Mouse (Mus musculus) left cerebral cortex, postnatal 10 days (tissue): ENCODE measurements around the gene Wipf2. TPM values are rescaled to one million over a fixed set of nuclear protein-coding genes. Genes with fewer than 3 reads are reported as not detected.
"Not testable (repeated sequence)": the region's sequence is repeated elsewhere in the genome, so short reads cannot be mapped to it uniquely, and the experiment has no call there.

Experiments
- DNase-seq, 2 experiments: peaks; one replicate each; pipeline ENCODE4 v3.0.0; 2021 to 2022; ENCODE audit warnings: low spot score in 2 of 2, mixed read lengths in 1 of 2; ENCODE audit errors: extremely low spot score in 1 of 2
- intact Hi-C: fragments of 180-260 bp; cut with DNase I; formaldehyde crosslinking; loops from one replicate; pipeline ENCODE4 v1.15.1; 2025
- total RNA-seq, 2 experiments: library from RNA; stranded (reverse); gene quantifications; 2 replicates each; pipeline ENCODE4 v1.2.3; 2021

The Wipf2 gene
- total RNA-seq, 2 experiments from 2014 or later = 28.5 to 29.6 TPM

DNA sequence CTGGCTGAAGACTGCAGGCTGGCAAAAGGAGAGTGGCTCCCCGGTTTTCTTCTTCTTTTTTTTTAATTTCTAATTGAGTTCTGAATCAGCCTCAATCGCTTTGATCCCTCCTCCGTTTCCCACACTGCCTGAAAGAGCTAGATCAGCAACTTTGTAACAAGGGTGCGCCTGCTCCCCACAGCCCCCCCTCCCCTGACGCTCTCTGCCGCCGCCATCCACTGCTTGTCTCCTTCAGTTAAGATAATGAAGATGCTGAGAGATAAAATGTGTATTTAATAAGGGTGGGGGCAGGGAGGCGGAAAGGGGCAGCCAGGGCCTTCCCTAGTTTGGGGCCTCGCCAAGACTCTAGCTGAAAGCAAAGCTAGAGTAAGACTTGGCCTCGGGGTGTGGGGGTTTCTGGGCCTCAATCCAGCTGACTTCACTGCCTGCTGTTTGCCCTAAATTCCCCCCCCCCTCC, 61.9 kb downstream of the Wipf2 start:
- peak in 1 of 2 experiments; percentile 84 for DNase-seq
- intact Hi-C loops = loop anchor here (10.0 kb wide), 1 partner anchor 230 kb away; the partner anchor contains the start of gene Ccr7

DNA sequence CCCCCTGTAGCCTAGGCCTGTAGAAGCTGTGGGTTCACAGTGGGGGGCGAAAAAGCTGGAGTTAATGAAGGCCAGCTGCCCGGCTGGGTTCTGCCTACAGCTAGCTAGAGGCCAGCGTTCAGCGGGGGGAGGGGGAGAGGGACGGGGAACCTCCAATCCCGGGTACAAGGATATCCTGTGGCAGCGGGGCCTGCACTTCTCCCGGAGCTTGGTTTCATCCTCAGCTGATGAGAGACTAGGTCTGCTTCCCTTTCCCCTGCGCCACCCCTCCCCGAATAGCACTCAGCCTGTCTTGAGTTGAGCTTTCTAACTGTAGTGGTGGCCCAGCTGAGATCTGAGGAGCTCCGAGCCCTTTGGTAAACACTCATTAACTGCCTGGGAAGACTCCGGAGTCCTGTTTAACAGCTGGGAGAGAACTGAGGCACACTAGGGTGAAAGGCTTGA, 62.5 kb downstream of the Wipf2 start:
- intact Hi-C loops = loop anchor here (10.0 kb wide), 1 partner anchor 229 kb away; the partner anchor contains the start of gene Ccr7
- peak in 1 of 2 experiments; percentile 84 for DNase-seq

DNA sequence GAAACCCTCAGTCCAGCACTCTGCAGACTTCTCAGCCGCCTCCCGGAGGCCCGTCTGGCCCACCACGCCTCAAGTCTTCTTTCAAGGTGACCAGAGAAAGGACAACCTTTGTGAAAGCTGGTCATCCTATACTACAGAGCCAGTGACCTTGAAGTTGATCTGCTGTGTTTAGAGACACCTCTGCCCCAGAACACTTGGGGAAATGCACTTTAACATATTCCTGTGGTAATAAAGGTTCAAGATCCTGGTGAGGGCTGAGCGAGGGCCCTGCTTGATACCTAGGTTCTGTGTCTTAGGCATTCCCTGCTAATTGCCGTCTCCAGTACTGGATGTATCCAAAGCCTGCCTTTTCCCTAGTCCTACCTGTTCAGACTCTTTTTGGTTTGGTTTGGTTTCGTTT, 63.1 kb downstream of the Wipf2 start:
- DNase-seq = no peak
- intact Hi-C loops = loop anchor here (10.0 kb wide), 1 partner anchor 228 kb away; the partner anchor contains the start of gene Ccr7

DNA sequence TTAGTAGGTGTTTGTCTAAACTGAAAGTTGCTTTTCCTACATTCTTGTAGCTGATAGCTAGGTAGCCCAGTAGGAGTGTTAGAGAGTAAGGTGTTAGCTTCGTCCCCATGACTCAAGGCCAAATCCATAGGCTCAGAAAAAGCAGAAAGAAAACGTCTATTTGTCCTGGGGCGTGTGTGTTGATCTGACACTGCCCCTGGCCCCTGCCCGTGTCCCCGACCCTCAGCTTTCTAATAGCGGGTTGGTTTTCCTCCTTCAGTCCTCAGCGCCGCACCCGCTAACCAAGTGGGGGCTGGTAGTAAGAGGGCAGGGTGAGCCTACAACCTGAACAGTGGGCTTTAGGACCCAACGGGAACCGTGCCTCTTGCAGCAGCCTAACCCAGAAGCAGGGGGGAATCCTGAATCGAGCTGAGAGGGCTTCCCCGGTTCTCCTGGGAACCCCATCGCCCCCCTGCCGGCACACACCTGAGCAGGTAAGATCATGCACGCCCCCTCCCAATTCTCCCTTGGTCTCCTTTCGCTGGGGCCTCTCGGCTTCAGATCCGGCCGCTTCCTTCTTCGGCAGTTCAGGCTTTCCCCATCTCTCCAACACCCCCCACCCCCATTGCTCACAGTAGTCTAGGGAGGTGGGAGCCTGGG, 64.1 kb downstream of the Wipf2 start, which contains the start of gene Rara:
Gene Rara (plus strand): TSS at position 381 of the 639 bp plus-strand sequence.
- DNase-seq = peak in 1 of 2 experiments; percentile 47
- intact Hi-C loops = loop anchor here (10.0 kb wide), 1 partner anchor 227 kb away; the partner anchor contains the start of gene Ccr7

DNA sequence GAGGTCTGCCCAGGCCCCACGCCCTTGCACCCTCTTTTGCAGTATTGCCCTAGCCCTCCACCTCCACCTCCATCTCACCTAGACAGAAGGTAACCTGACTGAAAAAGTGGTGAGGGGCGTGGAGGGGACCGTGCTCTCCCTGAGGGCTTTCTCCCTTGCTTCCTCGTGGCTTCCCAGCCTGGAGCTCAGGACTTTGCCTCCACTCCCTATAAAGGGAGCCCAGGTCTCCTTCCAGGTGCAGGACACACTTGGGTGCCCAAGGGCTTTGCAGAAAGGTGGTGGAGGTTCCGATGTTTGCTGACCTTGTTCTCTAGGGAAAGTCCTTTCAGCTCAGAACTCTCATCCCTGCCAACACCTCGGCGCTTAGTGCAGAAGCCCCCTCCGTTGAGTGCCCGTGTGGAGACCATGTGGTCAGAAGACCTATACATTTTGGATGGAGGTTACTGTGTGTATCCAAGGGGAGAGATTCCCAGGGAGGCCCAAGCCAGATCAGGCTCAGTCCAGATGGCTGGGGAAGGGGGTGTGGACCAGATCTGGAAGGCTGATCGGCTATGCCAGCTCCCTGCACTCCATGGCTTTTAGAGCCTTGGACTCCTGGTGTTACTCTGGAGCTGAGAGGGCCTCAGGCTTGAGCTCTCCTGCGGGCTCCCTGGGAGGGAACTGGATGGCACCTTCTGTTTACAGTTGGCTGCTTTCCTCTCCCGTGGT, 64.9 kb downstream of the Wipf2 start:
- intact Hi-C loops = loop anchor here (10.0 kb wide), 1 partner anchor 226 kb away; the partner anchor contains the start of gene Ccr7
- DNase-seq = no peak

DNA sequence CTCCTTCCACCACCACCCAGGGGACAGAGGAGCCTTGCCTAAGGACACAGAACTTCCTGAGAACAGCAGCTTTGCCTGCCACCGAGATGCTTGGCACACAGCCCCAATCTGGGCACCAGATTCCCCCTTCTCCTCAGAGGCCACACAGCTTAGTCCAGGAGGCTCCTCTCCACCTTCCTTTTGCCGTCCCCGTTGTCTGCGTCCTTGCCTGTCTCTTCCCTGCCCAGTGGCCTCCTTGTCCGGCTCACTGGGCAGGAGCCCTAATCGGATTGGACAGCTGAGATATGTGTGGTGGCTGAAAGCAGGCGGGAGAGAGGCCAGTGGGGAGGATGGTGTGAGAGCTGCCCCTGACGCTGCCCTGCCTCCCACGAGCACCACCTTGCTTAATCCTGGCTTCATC, 66.1 kb downstream of the Wipf2 start:
- DNase-seq = peak in 1 of 2 experiments; percentile 41
- intact Hi-C loops = loop anchor here (10.0 kb wide), 1 partner anchor 225 kb away; the partner anchor contains the start of gene Ccr7

DNA sequence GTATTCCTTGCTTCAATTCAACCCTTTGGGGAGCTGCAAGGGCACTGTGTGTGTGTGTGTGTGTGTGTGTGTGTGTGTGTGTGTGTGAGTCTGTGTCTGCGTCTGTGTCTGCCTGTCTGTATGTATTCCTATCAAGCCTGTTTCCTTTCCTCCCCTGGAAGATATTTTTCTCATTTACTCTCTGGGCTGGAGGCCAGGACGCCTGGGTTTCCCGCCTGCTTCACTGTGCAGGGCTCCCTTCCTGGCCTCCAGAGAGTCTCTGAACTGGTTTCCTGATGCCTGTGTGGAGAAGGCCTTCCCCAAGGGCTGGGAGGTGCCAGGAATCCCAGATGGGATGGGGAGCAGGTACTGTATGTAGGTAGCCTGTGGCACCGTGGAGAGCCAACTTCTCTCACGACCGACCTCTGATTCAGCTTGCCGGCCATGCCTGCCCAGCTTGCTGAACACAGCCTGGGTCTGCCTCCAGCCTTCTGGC, 66.7 kb downstream of the Wipf2 start:
- DNase-seq = peak in 1 of 2 experiments; percentile 59
- intact Hi-C loops = no loop called here

DNA sequence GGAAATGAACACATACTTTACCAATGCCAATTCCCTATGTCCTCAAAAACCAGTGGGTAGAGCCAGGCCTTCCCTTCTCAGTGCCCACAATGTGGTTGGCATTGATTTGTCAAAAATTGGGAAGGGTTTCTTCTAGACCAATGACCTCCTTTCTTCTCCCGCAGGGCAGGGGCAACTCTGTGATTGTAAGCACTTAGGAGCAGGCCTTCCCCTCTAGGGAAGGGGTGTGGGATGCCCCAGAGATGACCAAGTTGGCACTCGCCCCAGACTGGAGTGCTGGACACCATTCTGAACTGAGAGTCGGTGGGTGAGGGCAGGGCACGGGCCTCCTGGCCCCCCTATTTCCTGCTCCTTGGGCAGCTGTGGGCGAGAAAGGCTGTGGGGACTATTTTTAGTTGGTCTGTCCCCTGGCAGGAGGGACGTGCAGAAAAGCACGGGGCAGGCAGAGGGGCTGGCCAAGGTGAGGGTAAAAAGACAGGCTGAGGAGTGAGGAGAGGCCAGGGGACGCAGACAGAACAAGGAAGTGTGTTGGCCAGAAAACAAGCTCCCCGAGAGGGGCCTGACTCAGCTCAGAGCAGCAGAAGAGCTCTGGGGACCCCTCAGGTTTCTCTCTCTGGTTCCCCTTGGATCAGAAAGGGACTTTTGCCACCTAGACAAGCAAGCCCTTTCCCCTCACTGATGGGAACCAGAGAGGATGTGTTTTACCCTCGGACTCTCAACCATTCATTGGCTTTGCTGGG, 67.5 kb downstream of the Wipf2 start:
- intact Hi-C loops = no loop called here

DNA sequence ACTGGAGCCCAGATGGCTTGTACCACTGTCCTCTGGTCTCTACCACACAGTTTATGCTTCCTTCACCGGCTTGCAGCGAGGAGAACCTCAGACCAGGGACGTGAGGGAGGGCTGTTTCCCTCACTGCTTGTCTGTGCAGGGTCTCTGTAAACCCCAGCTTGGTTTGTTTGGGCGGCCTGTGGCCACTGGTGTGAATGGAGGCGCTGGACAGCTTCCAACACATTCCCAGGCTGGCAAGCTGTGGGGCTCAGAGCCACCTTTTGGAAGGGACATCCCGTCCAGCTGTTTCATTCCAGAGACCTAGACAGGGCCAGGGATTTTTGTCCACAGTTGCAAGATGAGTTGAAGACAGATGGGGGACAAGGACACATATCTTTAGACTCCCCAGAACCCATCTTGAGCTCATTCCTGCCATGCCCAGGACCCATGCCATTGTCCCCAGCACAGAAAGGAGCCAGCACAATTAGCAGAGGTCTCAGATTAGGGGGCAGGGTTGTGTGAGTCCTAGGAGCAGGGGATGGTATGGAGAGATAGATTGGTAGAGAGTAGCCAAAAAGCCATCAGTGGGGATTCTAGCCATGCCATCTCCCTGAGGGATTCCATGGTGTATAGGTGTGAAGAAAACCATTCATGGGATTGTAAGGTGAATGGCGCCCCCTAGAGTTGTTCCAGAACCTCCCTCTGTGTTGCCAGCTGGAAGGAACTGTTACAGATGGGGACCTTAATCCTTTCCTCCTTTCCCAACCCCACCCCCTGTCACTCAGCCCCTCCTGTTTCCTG, 68.3 kb downstream of the Wipf2 start:
- intact Hi-C loops = no loop called here
- DNase-seq = peak in 1 of 2 experiments; percentile 53

More for the DNA sequence above, 67.5 kb downstream of the Wipf2 start:
- DNase-seq = peak in 1 of 2 experiments; percentile 46

DNA sequence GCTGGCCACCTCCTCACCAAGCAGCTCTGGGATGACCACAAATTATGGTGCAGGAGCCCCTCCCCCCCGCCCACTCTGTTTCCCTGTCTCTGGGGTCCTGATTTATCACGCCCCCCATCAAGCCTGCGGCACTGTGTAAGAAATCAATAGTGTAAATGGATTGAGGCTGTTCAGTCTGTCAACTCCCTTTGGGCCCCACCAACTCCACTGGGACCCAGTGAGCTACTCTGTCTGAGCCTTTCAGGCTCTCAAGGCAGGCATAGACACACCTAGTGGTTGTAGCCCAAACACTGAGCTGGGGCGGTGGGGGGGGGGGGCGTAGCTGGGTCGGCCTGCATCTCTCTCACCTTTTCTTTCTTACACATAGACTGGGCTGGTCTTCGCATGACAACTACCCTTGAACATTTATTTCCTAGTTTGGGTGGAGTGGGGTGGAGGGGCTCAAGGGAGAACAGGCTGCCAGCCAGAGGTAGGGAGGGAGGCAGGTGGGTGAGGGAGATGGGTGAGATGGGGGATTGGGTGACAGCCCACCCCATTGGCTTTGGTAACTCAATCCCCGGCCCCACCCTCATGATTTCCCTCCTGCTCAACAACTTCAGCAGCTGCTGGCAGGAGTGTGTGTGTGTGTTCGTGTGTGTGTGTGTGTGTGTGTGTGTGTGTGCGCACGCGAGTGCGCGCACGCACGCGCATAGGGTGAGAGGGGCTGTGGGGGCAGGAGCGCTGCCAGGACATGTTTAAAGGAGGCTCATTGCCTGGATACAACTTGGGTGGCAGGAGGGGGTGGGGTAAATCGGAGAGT, 69.1 kb downstream of the Wipf2 start:
- peak in 1 of 2 experiments; percentile 57 for DNase-seq
- intact Hi-C loops = no loop called here

DNA sequence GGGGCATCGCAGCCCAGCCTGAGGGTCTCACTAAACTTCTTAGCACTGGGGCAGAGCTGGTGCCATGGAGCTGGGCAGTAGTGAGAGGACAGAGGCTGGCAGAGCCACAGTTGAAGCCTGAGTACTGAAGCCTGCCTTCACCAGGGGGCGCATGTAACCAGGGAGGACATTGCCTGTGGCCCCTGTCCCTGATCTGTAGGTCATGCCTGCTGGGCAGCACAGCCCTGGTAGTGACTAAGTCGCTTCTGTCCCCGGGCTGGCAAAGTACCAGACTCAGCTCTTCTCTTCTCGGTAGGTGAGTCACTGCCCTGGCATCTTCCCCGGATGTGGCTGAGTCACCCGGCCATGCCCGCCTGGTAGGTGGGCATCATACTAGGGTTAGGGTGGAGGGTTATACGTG, 69.7 kb downstream of the Wipf2 start:
- DNase-seq = peak in 1 of 2 experiments; percentile 82
- intact Hi-C loops = no loop called here

DNA sequence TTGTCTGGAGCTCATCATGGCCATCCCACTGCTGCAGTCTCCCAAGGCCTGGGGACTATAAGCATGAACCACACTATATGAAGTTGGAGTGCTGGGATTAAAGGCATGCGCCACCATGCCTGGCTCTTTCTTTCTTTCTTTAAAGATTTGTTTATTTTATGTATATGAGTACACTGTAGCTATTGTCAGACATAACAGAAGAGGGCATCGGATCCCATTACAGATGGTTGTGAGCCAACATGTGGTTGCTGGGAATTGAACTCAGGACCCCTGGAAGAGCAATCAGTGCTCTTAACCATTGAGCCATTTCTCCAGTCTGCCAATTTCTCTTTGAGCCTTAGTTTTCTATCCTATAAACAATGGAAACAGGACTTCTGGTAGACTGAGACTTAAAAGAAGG, 70.4 kb downstream of the Wipf2 start:
- intact Hi-C loops, DNase-seq: not testable (repeated sequence)

DNA sequence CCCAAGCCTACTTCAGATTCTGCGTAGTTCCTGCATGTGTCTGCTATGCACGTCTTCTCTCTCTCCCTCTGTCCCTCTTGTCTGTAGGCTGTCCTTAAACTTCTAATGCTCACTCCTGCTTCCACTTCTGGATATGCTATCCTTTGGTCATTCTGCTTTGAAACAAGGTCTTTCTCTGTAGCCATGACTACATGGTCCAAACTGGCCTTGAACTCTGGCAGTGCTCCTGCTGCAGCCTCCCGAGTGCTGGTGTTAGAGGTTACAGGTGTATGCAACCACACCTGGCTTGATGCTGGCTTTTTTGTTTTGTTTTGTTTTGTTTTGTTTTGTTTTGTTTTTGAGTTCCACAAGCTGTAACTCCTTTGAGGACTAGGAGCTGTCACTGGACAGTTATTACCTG, 70.9 kb downstream of the Wipf2 start:
- peak in 1 of 2 experiments; percentile 11 for DNase-seq
- intact Hi-C loops = no loop called here

DNA sequence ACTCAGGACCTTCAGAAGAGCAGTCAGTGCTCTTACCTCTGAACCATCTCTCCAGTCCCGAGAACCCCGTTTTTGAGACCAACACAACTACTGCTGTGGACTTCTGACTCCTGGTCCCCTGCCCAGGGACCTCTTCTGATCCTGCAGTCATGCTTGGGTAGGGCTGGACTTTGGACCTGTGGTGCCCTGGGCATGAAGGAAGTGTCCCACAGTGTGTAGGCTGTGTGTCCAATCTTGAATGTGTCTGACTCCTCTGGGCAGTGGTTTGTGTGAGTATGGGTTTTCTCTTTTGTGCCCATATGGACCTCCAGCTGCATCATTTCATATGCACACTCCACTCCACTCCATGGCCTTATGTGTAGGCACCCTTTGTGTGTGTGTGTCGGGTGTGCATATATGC, 71.7 kb downstream of the Wipf2 start:
- intact Hi-C loops = no loop called here
- DNase-seq = peak in 1 of 2 experiments; percentile 13

DNA sequence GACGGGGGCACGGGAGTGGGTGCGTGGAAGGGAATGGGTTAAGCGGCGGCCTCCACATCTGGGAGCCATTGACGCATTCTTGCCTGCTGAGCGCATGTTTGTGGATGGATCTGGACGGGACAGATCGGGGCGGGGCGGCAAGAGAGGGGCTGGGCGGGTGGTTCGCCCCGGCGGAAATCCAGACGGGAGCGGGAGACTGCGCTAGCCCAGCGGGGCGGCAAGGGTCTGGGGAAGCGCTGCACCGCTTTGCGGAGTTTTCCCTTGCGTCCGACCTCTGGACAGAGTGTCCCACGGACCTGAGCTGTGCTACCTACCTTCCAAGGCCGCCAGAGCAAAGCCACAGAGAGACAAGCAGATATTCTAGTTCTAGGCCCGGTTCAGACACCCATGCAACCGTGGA, 72.7 kb downstream of the Wipf2 start:
- peak in 1 of 2 experiments; percentile 87 for DNase-seq
- intact Hi-C loops = no loop called here

DNA sequence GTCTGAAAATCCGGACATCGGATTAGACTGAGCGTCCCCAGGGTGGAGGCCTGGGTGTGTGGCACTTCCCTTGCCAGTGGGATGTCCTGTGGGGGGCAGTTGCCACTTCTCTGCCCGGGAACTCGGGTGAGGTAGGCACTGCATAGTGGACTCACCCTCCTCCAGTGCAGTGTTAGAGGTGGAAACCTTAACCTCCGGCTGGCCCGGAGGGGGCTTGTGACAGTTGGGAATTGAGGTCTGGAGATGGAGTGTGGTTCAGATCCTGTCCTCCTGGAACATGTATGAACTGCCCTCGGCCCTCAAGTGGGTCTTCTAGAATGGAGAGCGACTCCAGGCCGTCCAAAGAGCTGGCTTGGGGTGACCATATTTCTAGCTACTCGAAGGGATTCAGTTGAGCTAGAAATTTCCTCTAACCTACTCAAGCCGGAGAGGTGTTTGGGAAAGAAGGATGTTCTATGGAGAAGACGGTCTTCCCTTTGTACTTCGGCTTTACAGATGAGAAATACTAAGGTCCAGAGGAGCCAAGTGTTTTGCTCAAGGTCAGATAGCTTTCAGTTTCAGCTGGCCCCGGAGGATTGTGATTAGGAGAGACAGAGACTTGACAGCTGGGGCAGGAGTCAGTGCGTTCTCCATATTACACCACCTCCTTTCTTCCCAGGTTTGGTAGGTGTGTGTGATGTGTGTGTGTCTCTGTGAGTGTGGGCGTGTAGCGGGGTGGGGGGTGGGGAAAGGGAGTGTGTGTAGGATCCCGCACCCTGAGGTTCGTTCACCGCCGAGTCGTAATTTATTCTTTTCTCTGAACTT, 73.4 kb downstream of the Wipf2 start:
- no peak for DNase-seq
- intact Hi-C loops = no loop called here
